Mouse (Mus musculus) cerebellum, adult 2 months (tissue): Measurements from ENCODE around the gene Hs2st1.

Experiments
- CTCF ChIP-seq: fragments of 200-500 bp; IDR thresholded peaks from 2 replicates; pipeline ENCODE4 v1.5.1; 2011; ENCODE audit warnings: low read depth, mild to moderate bottlenecking, control low read depth, low read length, moderate library complexity, borderline replicate concordance; ENCODE audit not compliant: insufficient read depth
- POLR2A ChIP-seq: fragments of 200-500 bp; IDR thresholded peaks from 2 replicates; pipeline ENCODE4 v1.6.1; 2011; ENCODE audit warnings: low read length, control low read depth, borderline replicate concordance; ENCODE audit not compliant: insufficient read depth

- TF ChIP-seq POLR2A (no peak), CTCF (no peak)
Measured at GRCm38 (mm10) chr3:144569401-144569971, 495 bp downstream of the Hs2st1 start.
